Mouse (Mus musculus): ENCODE results near the gene Serpina3i. TPM values are rescaled to one million over a fixed set of nuclear protein-coding genes. Genes with fewer than 3 reads are reported as not detected.

Serpina3i gene
- polyA plus RNA-seq, 1 experiment, result 1.1 TPM

DNA sequence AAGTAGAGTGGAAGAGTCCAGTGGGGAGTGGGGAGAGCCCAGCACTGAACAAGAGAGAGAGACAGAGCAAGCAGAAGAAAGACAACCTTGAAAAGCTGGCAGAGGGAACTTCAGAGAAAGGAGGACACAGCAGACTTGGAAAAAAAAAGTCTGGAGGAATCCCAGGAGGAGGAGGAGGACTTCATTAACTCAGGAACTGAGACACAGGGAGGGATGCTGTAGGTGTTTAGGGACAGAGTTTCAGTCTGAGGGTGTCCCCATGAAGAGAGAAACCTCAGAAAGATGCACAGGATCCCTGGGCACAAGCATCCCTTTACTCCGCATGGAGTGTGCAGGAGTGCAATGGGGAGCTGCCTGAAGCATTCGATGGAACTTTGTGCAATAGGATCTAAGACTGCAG, 35.1 kb downstream of the Serpina3i start:
- DNase-seq (ENCODE audit: low read depth), result no peak

DNA sequence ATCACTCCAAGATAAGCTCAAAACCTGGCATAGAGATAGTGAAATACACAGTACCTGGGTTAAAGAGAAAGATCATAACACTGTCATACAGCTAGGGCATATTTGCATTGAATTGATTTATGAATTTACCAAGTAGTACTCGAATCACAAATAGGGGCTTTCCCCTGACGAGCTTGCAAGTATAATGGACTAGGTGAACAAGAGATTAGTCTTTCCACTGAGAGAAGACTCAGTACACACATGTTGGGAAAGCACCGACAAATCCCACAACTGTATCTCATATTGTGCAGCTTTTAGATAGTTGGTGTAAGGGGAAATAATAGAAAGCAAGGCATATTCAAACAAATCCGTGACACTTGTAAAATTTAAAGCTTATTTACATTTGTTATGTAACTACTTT, 43.1 kb downstream of the Serpina3i start:
- no peak for DNase-seq (ENCODE audit: low read depth)

- DNase-seq (ENCODE audit: low read depth), result no peak
These were observed 51.3 kb downstream of the Serpina3i start, which contains the start of gene Serpina3j for GRCm38 (mm10) chr12:104314253-104314652. Serpina3j (plus strand) TSS chr12:104314553.

Other genes starting within 250 kb of the Serpina3i start
- gene Serpina9, start 249.4 kb upstream of the Serpina3i start, polyA plus RNA-seq (2012; rRNA removed), result not detected in 2 replicates
- gene Serpina12, start 218.7 kb upstream of the Serpina3i start, polyA plus RNA-seq (2012; rRNA removed), result 0.07 TPM in 1 of 2 replicates, not detected in the other
- 0.05 and 0.14 TPM in 2 replicates for gene Serpina5, start 162.0 kb upstream of the Serpina3i start, polyA plus RNA-seq (2012; rRNA removed)
- not detected in 2 replicates for gene Serpina3a, start 150.4 kb upstream of the Serpina3i start, polyA plus RNA-seq (2012; rRNA removed)
- gene Serpina3b, start 135.1 kb upstream of the Serpina3i start, polyA plus RNA-seq (2012; rRNA removed), result 0.08 and 0.91 TPM in 2 replicates
- 49.4 and 89.8 TPM in 2 replicates for gene Serpina3c, start 109.3 kb upstream of the Serpina3i start, polyA plus RNA-seq (2012; rRNA removed)
- gene Serpina3f, start 48.6 kb upstream of the Serpina3i start, polyA plus RNA-seq (2012; rRNA removed), result 0.27 and 0.57 TPM in 2 replicates
- gene Serpina3g, start 26.9 kb upstream of the Serpina3i start, polyA plus RNA-seq (2012; rRNA removed), result 2.4 and 3.2 TPM in 2 replicates
- 0.46 TPM in 1 of 2 replicates, not detected in the other for gene Serpina3j, start 51.4 kb downstream of the Serpina3i start, polyA plus RNA-seq (2012; rRNA removed)
- gene Serpina3k, start 75.4 kb downstream of the Serpina3i start, polyA plus RNA-seq (2012; rRNA removed), result 0.92 and 2.1 TPM in 2 replicates
- 1.5 and 3.5 TPM in 2 replicates for gene Serpina3m, start 75.4 kb downstream of the Serpina3i start, polyA plus RNA-seq (2012; rRNA removed)
- 148 and 496 TPM in 2 replicates for gene Serpina3n, start 143.6 kb downstream of the Serpina3i start, polyA plus RNA-seq (2012; rRNA removed)
- 0.24 and 0.25 TPM in 2 replicates for gene Gsc, start 210.2 kb downstream of the Serpina3i start, polyA plus RNA-seq (2012; rRNA removed)

All from gonadal fat pad, adult 2 months (tissue).